Mouse (Mus musculus) G1E (cell line): Measurements from ENCODE around the gene Mtus2.

Experiments used
- CTCF ChIP-seq: IDR thresholded peaks from 2 replicates; pipeline ENCODE4 v1.5.1; 2012; ENCODE audit warnings: low read depth, low read length, inconsistent platforms, mixed read lengths
- GATA1 ChIP-seq: IDR thresholded peaks from 2 replicates; pipeline ENCODE4 v1.6.1; 2012; ENCODE audit warnings: borderline replicate concordance, low read length, inconsistent platforms, mixed read lengths
- GATA2 ChIP-seq: IDR thresholded peaks from 2 replicates; pipeline ENCODE4 v1.6.1; 2012; ENCODE audit warnings: low read depth, low read length, inconsistent platforms, borderline replicate concordance
- TAL1 ChIP-seq: conservative IDR thresholded peaks from 2 replicates; pipeline ENCODE4 v1.6.1; 2012; ENCODE audit warnings: low read depth, low read length, inconsistent platforms, mixed read lengths

GRCm38 (mm10) chr5:148083541-148083940 is 126.4 kb downstream of the Mtus2 start:
- peak; percentile 3; the same call in 1 of the 2 replicates for TF ChIP-seq CTCF
- TF ChIP-seq GATA1 = no peak
- no peak for TF ChIP-seq GATA2
- TF ChIP-seq TAL1 = no peak
